In the genomic region with DNA sequence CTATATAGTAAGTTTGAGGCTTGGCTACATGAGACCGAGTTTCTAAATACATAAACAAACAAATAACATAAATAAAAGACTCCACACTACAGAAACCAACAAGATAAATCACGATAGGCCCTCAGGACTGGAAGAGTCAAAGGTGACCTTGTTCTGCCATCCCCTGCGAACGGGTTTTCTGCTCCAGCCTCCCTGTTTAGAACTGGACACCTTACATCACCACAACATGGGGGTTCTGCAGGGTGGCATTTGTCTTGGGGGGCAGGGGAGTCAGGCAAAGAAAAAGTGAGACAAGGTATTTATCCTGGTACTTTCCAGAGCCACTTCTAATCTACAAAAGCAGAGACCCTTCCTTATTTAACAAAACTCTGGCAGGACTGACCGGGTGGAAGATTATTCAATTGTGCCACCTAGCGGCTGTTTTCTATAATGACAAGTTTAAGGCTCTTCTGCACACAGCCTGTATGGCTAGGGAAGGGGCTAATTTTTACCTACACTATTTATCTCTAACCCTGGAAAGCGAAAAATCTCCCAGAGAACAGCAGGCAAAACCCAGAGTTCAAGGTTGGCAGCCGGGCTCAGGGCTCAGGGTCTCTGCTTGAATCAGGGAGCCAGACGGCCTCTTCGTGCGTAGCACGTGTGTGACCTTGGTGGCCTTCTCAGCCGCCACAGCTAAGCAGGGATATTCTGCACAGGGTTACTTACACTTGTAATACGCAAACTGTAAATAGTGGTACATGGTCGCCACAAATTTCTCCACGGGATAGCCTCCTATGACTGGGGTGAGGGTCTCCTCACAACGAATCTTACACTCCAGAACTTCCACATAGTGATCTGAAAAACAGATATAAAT, we compare ENCODE assay signal across 9 mouse cellular contexts. TPM values are rescaled to one million over a fixed set of nuclear protein-coding genes. Genes with fewer than 3 reads are reported as not detected.
A peak's percentile ranks its signal among the peaks of the same experiment; 100 is the strongest.
DNase-seq lines count a peak whose midpoint lies in the region; ATAC-seq and TF ChIP-seq lines count a peak whose summit lies in the region.
"Had no signal": no experiment of that assay in that cellular context is flagged by ENCODE, and none has a peak within 500 bp of the region (broad histone marks: within the 10 kb centered on the region; RNA-seq: fewer than 3 reads in every experiment).

No protein-coding gene starts in this region.

- ATAC-seq in midbrain, embryonic 16.5 days = peak; percentile 56; the same call in 1 of the 2 replicates

- 77% methylated on average over 17 of the region's 17 CpGs for WGBS in limb, embryonic 10.5 days
- 67% methylated on average over 17 of the region's 17 CpGs for WGBS in midbrain, embryonic 16.5 days

- no peak overlapping the region for H3K9ac ChIP-seq in midbrain, embryonic 16.5 days (ENCODE audit: low read depth, low read length)
- H3K9ac ChIP-seq: heart, embryonic 15.5 days had no signal

- peak; percentile 25; the same call in 1 of the 2 replicates for TF ChIP-seq CTCF in bone marrow macrophage, adult 2 months (IDR thresholded peaks at IDR 0.05; ENCODE audit: low read depth, low read length)

- H3K9me3 ChIP-seq in limb, embryonic 10.5 days (replicated peaks) = no peaks in the 10 kb centered on the region
- H3K9me3 ChIP-seq in midbrain, embryonic 16.5 days (replicated peaks; ENCODE audit: control insufficient read depth, low read length, poor library complexity, severe bottlenecking) = no peaks in the 10 kb centered on the region
- H3K9me3 ChIP-seq: heart, embryonic 15.5 days had no signal

- H3K27ac ChIP-seq in bone marrow macrophage, adult 2 months (ENCODE audit: insufficient read depth, low read depth, low read length) = no peak overlapping the region
- no peak overlapping the region for H3K27ac ChIP-seq in limb, embryonic 10.5 days
- H3K27ac ChIP-seq in midbrain, embryonic 16.5 days (ENCODE audit: low read length) = no peak overlapping the region
- H3K27ac ChIP-seq: heart, embryonic 15.5 days had no signal

- TF ChIP-seq POLR2A in bone marrow macrophage, adult 2 months (IDR thresholded peaks at IDR 0.05; ENCODE audit: borderline replicate concordance, low read depth, low read length) = no peak

- no peaks in the 10 kb centered on the region for H3K27me3 ChIP-seq in limb, embryonic 10.5 days (ENCODE audit: low read depth, poor library complexity, severe bottlenecking)
- no peaks in the 10 kb centered on the region for H3K27me3 ChIP-seq in midbrain, embryonic 16.5 days (ENCODE audit: control insufficient read depth, insufficient read depth, low read depth, low read length)
- H3K27me3 ChIP-seq: heart, embryonic 15.5 days had no signal

- no peak overlapping the region for H3K4me2 ChIP-seq in midbrain, embryonic 16.5 days (ENCODE audit: low read length)
- H3K4me2 ChIP-seq: heart, embryonic 15.5 days had no signal

- H3K4me1 ChIP-seq in bone marrow macrophage, adult 2 months (ENCODE audit: control insufficient read depth, insufficient read depth, low read length) = 0 out of 2 replicates have a peak, but pooled peaks cover 6% of the 10 kb centered on the region
- H3K4me1 ChIP-seq in limb, embryonic 10.5 days = no peaks in the 10 kb centered on the region
- no peaks in the 10 kb centered on the region for H3K4me1 ChIP-seq in midbrain, embryonic 16.5 days (ENCODE audit: control insufficient read depth, insufficient read depth, low read length)

- DNase-seq in adrenal gland, postnatal 10 days = peak; percentile 48
- no peak for DNase-seq in adrenal gland, adult 8-10 months
- peak; percentile 73 for DNase-seq in 3T3-L1 (ENCODE audit: low read depth, low spot score)
- DNase-seq in forelimb bud, embryonic 11.5 days (ENCODE audit: low read depth, low spot score) = peak; percentile 70
- DNase-seq in limb, embryonic 10.5 days (ENCODE audit: low spot score) = peak; percentile 44
- no peak for DNase-seq in urinary bladder, postnatal 14 days (ENCODE audit: low spot score)

- no peak overlapping the region for H3K4me3 ChIP-seq in bone marrow macrophage, adult 2 months (ENCODE audit: insufficient read depth, low read length)
- H3K4me3 ChIP-seq in limb, embryonic 10.5 days = no peak overlapping the region
- no peak overlapping the region for H3K4me3 ChIP-seq in midbrain, embryonic 16.5 days (ENCODE audit: low read depth, low read length)
- H3K4me3 ChIP-seq: heart, embryonic 15.5 days had no signal

- H3K36me3 ChIP-seq in limb, embryonic 10.5 days = peaks cover 52% of the 10 kb centered on the region
- no peaks in the 10 kb centered on the region for H3K36me3 ChIP-seq in midbrain, embryonic 16.5 days (ENCODE audit: control insufficient read depth, insufficient read depth, low read length)

RNA-seq across cellular contexts. Expression of a gene that starts 9.4 kb away (rescaled TPM):
- 10 to 100 TPM; 89.9 to 96.4 TPM for total RNA-seq in adrenal gland, postnatal 10 days (2021)
- 100 to 1,000 TPM; 103 to 145 (median 123) TPM for total RNA-seq in adrenal gland, adult 8-10 months (2022)
- 48.4 and 54.5 TPM in 2 replicates for polyA plus RNA-seq in bone marrow macrophage, adult 2 months (2012; ENCODE audit: insufficient read depth, insufficient read length, missing spikeins)
- 47.3 and 55.4 TPM in 2 replicates for polyA plus RNA-seq in limb, embryonic 10.5 days (2016; fragmentation: Nextera tagmentation; extraction: Ambion mirVana)
- polyA plus RNA-seq in midbrain, embryonic 16.5 days (2015; fragmentation: Nextera tagmentation; extraction: Ambion mirVana) = 18.9 and 20.5 TPM in 2 replicates

RNA-seq across cellular contexts. Expression of a gene that starts 19.8 kb away (rescaled TPM):
- total RNA-seq in adrenal gland, postnatal 10 days (2021) = 10 to 100 TPM; 24.8 to 26.9 TPM
- 10 to 100 TPM; 37.0 to 40.6 (median 38.1) TPM for total RNA-seq in adrenal gland, adult 8-10 months (2022)
- 63.7 and 74.4 TPM in 2 replicates for polyA plus RNA-seq in bone marrow macrophage, adult 2 months (2012; ENCODE audit: insufficient read depth, insufficient read length, missing spikeins)
- polyA plus RNA-seq in limb, embryonic 10.5 days (2016; fragmentation: Nextera tagmentation; extraction: Ambion mirVana) = 19.2 and 22.3 TPM in 2 replicates
- polyA plus RNA-seq in midbrain, embryonic 16.5 days (2015; fragmentation: Nextera tagmentation; extraction: Ambion mirVana) = 30.5 TPM in 2 replicates

RNA-seq across cellular contexts. Expression of a gene that starts 19.8 kb away (rescaled TPM):
- total RNA-seq in adrenal gland, postnatal 10 days (2021) = 1 to 10 TPM; 4.4 to 7.4 TPM
- total RNA-seq in adrenal gland, adult 8-10 months (2022) = 10 to 100 TPM in 3 of 4 experiments, 1 to 10 TPM in 1; 9.2 to 11.6 (median 10.4) TPM
- polyA plus RNA-seq in bone marrow macrophage, adult 2 months (2012; ENCODE audit: insufficient read depth, insufficient read length, missing spikeins) = 4.9 and 6.7 TPM in 2 replicates
- polyA plus RNA-seq in limb, embryonic 10.5 days (2016; fragmentation: Nextera tagmentation; extraction: Ambion mirVana) = 10.7 and 11.2 TPM in 2 replicates
- 9.6 and 10.8 TPM in 2 replicates for polyA plus RNA-seq in midbrain, embryonic 16.5 days (2015; fragmentation: Nextera tagmentation; extraction: Ambion mirVana)

RNA-seq across cellular contexts. Expression of a gene that starts 51.2 kb away (rescaled TPM):
- not detected for total RNA-seq in adrenal gland, postnatal 10 days (2021)
- not detected for total RNA-seq in adrenal gland, adult 8-10 months (2022)
- not detected in 2 replicates for polyA plus RNA-seq in bone marrow macrophage, adult 2 months (2012; ENCODE audit: insufficient read depth, insufficient read length, missing spikeins)
- not detected in 2 replicates for polyA plus RNA-seq in limb, embryonic 10.5 days (2016; fragmentation: Nextera tagmentation; extraction: Ambion mirVana)
- polyA plus RNA-seq in midbrain, embryonic 16.5 days (2015; fragmentation: Nextera tagmentation; extraction: Ambion mirVana) = not detected in 2 replicates
- polyA plus RNA-seq: heart, embryonic 15.5 days had no signal

Comparison
In these comparisons a context has a peak if more than half of its experiments do, and no peak if none do; other contexts are left out.
1. DNase-seq: peak in adrenal gland, postnatal 10 days (single experiment), 3T3-L1 (single experiment), forelimb bud, embryonic 11.5 days (single experiment) and limb, embryonic 10.5 days (single experiment); none in adrenal gland, adult 8-10 months (single experiment) and urinary bladder, postnatal 14 days (single experiment).